Mouse (Mus musculus): ENCODE measurements around the gene Pask.

The Pask gene

GRCm38 (mm10) chr1:93277041-93277440 lies 66.2 kb downstream of the Pask start:
- no peak for DNase-seq

- no peak for DNase-seq
Observed at GRCm38 (mm10) chr1:93275561-93275960, 67.7 kb downstream of the Pask start.

GRCm38 (mm10) chr1:93272409-93272821 lies 70.9 kb downstream of the Pask start:
- DNase-seq, result no peak

GRCm38 (mm10) chr1:93271751-93272150 lies 71.5 kb downstream of the Pask start:
- no peak for DNase-seq

GRCm38 (mm10) chr1:93270516-93271240 lies 72.6 kb downstream of the Pask start:
- no peak for DNase-seq

GRCm38 (mm10) chr1:93268246-93268645 lies 75.0 kb downstream of the Pask start:
- DNase-seq, result no peak

- DNase-seq, result no peak
Observed at GRCm38 (mm10) chr1:93267207-93267606, 76.1 kb downstream of the Pask start.
